Comparison of ENCODE assay signal across 13 mouse cellular contexts in the genomic region with DNA sequence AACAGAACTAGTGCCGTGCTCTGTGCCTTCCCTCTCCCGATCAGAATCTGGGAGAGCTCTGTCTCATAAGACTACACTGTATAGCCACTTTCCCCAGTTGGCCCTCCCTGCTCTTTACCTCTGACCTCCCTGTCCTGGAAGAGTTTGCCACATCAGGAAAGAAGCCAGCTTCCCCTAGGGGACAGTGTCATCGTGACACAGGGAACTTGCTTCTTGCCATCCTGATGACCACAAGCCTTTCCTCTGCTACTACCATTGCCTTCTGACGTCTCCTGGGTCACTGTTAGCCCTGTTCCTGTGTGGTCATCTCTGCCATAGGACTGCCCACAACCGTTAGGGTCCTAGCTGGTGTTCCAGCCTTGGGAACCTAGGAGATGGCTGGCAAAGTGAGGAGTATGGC. TPM values are rescaled to one million over a fixed set of nuclear protein-coding genes. Genes with fewer than 3 reads are reported as not detected.
A peak's percentile ranks its signal among the peaks of the same experiment; 100 is the strongest.
DNase-seq lines count a peak whose midpoint lies in the region; ATAC-seq and TF ChIP-seq lines count a peak whose summit lies in the region.
"Had no signal": no experiment of that assay in that cellular context is flagged by ENCODE, and none has a peak within 500 bp of the region (broad histone marks: within the 10 kb centered on the region; RNA-seq: fewer than 3 reads in every experiment).

No protein-coding gene starts in this region.

- H3K27ac ChIP-seq in layer of hippocampus, adult 2 months = peak overlapping the region; percentile 33; the same call in 1 of the 2 replicates
- peak overlapping the region; percentile 63 for H3K27ac ChIP-seq in brown adipose tissue, adult 24 weeks (replicated peaks; ENCODE audit: low read depth, low read length)
- peak overlapping the region; percentile 70 for H3K27ac ChIP-seq in liver, embryonic 11.5 days (ENCODE audit: low read depth, low read length)
- H3K27ac ChIP-seq in neural tube, embryonic 14.5 days (ENCODE audit: low read depth, low read length) = peak overlapping the region; percentile 40; the same call in 1 of the 2 replicates
- H3K27ac ChIP-seq: embryonic facial prominence, embryonic 15.5 days had no signal

- 58% methylated on average over 5 of the region's 5 CpGs for WGBS in liver, embryonic 11.5 days
- 84% methylated on average over 5 of the region's 5 CpGs for WGBS in neural tube, embryonic 14.5 days

- H3K4me2 ChIP-seq in liver, embryonic 11.5 days = peak overlapping the region; percentile 57
- no peak overlapping the region for H3K4me2 ChIP-seq in neural tube, embryonic 14.5 days (ENCODE audit: low read depth, low read length)
- H3K4me2 ChIP-seq: embryonic facial prominence, embryonic 15.5 days had no signal

- H3K27me3 ChIP-seq in liver, embryonic 11.5 days (replicated peaks; ENCODE audit: control insufficient read depth, insufficient read depth, low read length) = no peaks in the 10 kb centered on the region
- no peaks in the 10 kb centered on the region for H3K27me3 ChIP-seq in neural tube, embryonic 14.5 days (ENCODE audit: control insufficient read depth, insufficient read depth, low read length)
- H3K27me3 ChIP-seq: embryonic facial prominence, embryonic 15.5 days; hindbrain, embryonic 15.5 days had no signal

- no peaks in the 10 kb centered on the region for H3K9me3 ChIP-seq in liver, embryonic 11.5 days (ENCODE audit: control insufficient read depth, low read length)
- H3K9me3 ChIP-seq in neural tube, embryonic 14.5 days (ENCODE audit: control insufficient read depth, low read length) = no peaks in the 10 kb centered on the region
- H3K9me3 ChIP-seq: embryonic facial prominence, embryonic 15.5 days; hindbrain, embryonic 15.5 days had no signal

- no peak overlapping the region for H3K4me3 ChIP-seq in layer of hippocampus, adult 2 months
- H3K4me3 ChIP-seq in brown adipose tissue, adult 24 weeks (ENCODE audit: insufficient read depth, low read depth, low read length) = no peak overlapping the region
- 0 out of 2 replicates have a peak overlapping the region, but pooled peaks have one; percentile 19 for H3K4me3 ChIP-seq in liver, embryonic 11.5 days (ENCODE audit: low read depth, low read length)
- no peak overlapping the region for H3K4me3 ChIP-seq in neural tube, embryonic 14.5 days (ENCODE audit: low read depth, low read length)
- H3K4me3 ChIP-seq: embryonic facial prominence, embryonic 15.5 days; hindbrain, embryonic 15.5 days had no signal

- H3K4me1 ChIP-seq in brown adipose tissue, adult 24 weeks (ENCODE audit: control insufficient read depth, insufficient read depth, insufficient read length, low read length) = peaks cover 44% of the 10 kb centered on the region
- peaks cover 82% of the 10 kb centered on the region for H3K4me1 ChIP-seq in liver, embryonic 11.5 days (replicated peaks; ENCODE audit: control insufficient read depth, insufficient read depth, low read length)
- peaks cover 49% of the 10 kb centered on the region for H3K4me1 ChIP-seq in neural tube, embryonic 14.5 days (ENCODE audit: control insufficient read depth, insufficient read depth, low read length)

- no peak for DNase-seq in layer of hippocampus, adult 2 months (ENCODE audit: low spot score in 2 of 2)
- DNase-seq in layer of hippocampus, adult 8-10 months (ENCODE audit: low spot score in 2 of 2) = no peak
- DNase-seq in liver, embryonic 11.5 days (ENCODE audit: low spot score) = no peak
- no peak for DNase-seq in thymus, postnatal 4 days
- DNase-seq in embryo, embryonic 9.5 days (ENCODE audit: extremely low spot score) = no peak
- DNase-seq: adrenal gland, adult 8-10 months; cerebellum, adult 8-10 months; heart, adult 18-20 months; thymus, adult 2 months had no signal

- H3K36me3 ChIP-seq in liver, embryonic 11.5 days (ENCODE audit: control insufficient read depth, insufficient read depth, low read length) = peaks cover 9% of the 10 kb centered on the region; the same call in 1 of the 2 replicates
- no peaks in the 10 kb centered on the region for H3K36me3 ChIP-seq in neural tube, embryonic 14.5 days (ENCODE audit: control insufficient read depth, insufficient read depth, low read length)
- H3K36me3 ChIP-seq: hindbrain, embryonic 15.5 days had no signal

- H3K9ac ChIP-seq in liver, embryonic 11.5 days (ENCODE audit: low read depth, low read length) = peak overlapping the region; percentile 41
- no peak overlapping the region for H3K9ac ChIP-seq in neural tube, embryonic 14.5 days (replicated peaks; ENCODE audit: low read depth, low read length)
- H3K9ac ChIP-seq: embryonic facial prominence, embryonic 15.5 days; hindbrain, embryonic 15.5 days had no signal

- no peak for TF ChIP-seq CTCF in layer of hippocampus, adult 2 months (conservative IDR thresholded peaks at IDR 0.05)

- no peak for ATAC-seq in liver, embryonic 11.5 days (replicated peaks; ENCODE audit: low FRiP score)
- ATAC-seq in neural tube, embryonic 14.5 days (ENCODE audit: low read depth) = no peak

RNA-seq across cellular contexts. Expression of gene Sema4b, which starts 16.3 kb away (rescaled TPM):
- total RNA-seq in layer of hippocampus, adult 2 months (2021) = 10 to 100 TPM; 25.7 to 27.5 TPM
- total RNA-seq in layer of hippocampus, adult 8-10 months (2022) = 10 to 100 TPM; 22.0 to 27.7 (median 25.9) TPM
- polyA plus RNA-seq in brown adipose tissue, adult 24 weeks (2012; ENCODE audit: insufficient read depth, insufficient read length, missing spikeins) = 13.1 and 15.1 TPM in 2 replicates
- polyA plus RNA-seq in liver, embryonic 11.5 days (2014; fragmentation: Nextera tagmentation; extraction: Ambion mirVana) = 11.7 and 12.9 TPM in 2 replicates
- 18.7 and 25.7 TPM in 2 replicates for polyA plus RNA-seq in neural tube, embryonic 14.5 days (2014; fragmentation: Nextera tagmentation; extraction: Ambion mirVana)

RNA-seq across cellular contexts. Expression of gene Cib1, which starts 29.7 kb away (rescaled TPM):
- total RNA-seq in layer of hippocampus, adult 2 months (2021) = 10 to 100 TPM; 23.6 to 25.0 TPM
- 10 to 100 TPM; 20.3 to 31.5 (median 25.9) TPM for total RNA-seq in layer of hippocampus, adult 8-10 months (2022)
- polyA plus RNA-seq in brown adipose tissue, adult 24 weeks (2012; ENCODE audit: insufficient read depth, insufficient read length, missing spikeins) = 56.7 and 63.4 TPM in 2 replicates
- 113 and 114 TPM in 2 replicates for polyA plus RNA-seq in liver, embryonic 11.5 days (2014; fragmentation: Nextera tagmentation; extraction: Ambion mirVana)
- 26.4 and 38.0 TPM in 2 replicates for polyA plus RNA-seq in neural tube, embryonic 14.5 days (2014; fragmentation: Nextera tagmentation; extraction: Ambion mirVana)

RNA-seq across cellular contexts. Expression of gene Gdpgp1, which starts 29.7 kb away (rescaled TPM):
- total RNA-seq in layer of hippocampus, adult 2 months (2021) = 1 to 10 TPM; 6.1 to 6.8 TPM
- 1 to 10 TPM; 6.2 to 7.5 (median 7.0) TPM for total RNA-seq in layer of hippocampus, adult 8-10 months (2022)
- 0.71 and 2.9 TPM in 2 replicates for polyA plus RNA-seq in brown adipose tissue, adult 24 weeks (2012; ENCODE audit: insufficient read depth, insufficient read length, missing spikeins)
- polyA plus RNA-seq in liver, embryonic 11.5 days (2014; fragmentation: Nextera tagmentation; extraction: Ambion mirVana) = 6.5 and 7.4 TPM in 2 replicates
- polyA plus RNA-seq in neural tube, embryonic 14.5 days (2014; fragmentation: Nextera tagmentation; extraction: Ambion mirVana) = 4.5 and 5.3 TPM in 2 replicates

RNA-seq across cellular contexts. Expression of gene Ttll13, which starts 43.2 kb away (rescaled TPM):
- 1 to 10 TPM; 1.4 to 3.3 TPM for total RNA-seq in layer of hippocampus, adult 2 months (2021)
- total RNA-seq in layer of hippocampus, adult 8-10 months (2022) = 1 to 10 TPM; 1.3 to 2.1 (median 1.8) TPM
- not detected in 2 replicates for polyA plus RNA-seq in brown adipose tissue, adult 24 weeks (2012; ENCODE audit: insufficient read depth, insufficient read length, missing spikeins)
- 0.52 and 1.6 TPM in 2 replicates for polyA plus RNA-seq in liver, embryonic 11.5 days (2014; fragmentation: Nextera tagmentation; extraction: Ambion mirVana)
- 3.1 and 4.2 TPM in 2 replicates for polyA plus RNA-seq in neural tube, embryonic 14.5 days (2014; fragmentation: Nextera tagmentation; extraction: Ambion mirVana)

RNA-seq across cellular contexts. Expression of gene Ngrn, which starts 58.1 kb away (rescaled TPM):
- 10 to 100 TPM; 38.5 to 42.2 TPM for total RNA-seq in layer of hippocampus, adult 2 months (2021)
- total RNA-seq in layer of hippocampus, adult 8-10 months (2022) = 10 to 100 TPM; 37.2 to 43.3 (median 38.6) TPM
- polyA plus RNA-seq in brown adipose tissue, adult 24 weeks (2012; ENCODE audit: insufficient read depth, insufficient read length, missing spikeins) = 26.1 and 27.5 TPM in 2 replicates
- polyA plus RNA-seq in liver, embryonic 11.5 days (2014; fragmentation: Nextera tagmentation; extraction: Ambion mirVana) = 55.1 and 58.4 TPM in 2 replicates
- 66.2 and 70.2 TPM in 2 replicates for polyA plus RNA-seq in neural tube, embryonic 14.5 days (2014; fragmentation: Nextera tagmentation; extraction: Ambion mirVana)
